Mouse (Mus musculus) bone marrow, adult 2 months (tissue): ENCODE measurements around the gene Mrgprd. TPM values are rescaled to one million over a fixed set of nuclear protein-coding genes. Genes with fewer than 3 reads are reported as not detected.

Experiments
- H3K27ac ChIP-seq: fragments of 200-500 bp; 2 replicates; pipeline ENCODE4 v1.5.1; 2012; ENCODE audit warnings: low read depth, mild to moderate bottlenecking, control low read depth, inconsistent platforms, low read length; ENCODE audit not compliant: control insufficient read depth, poor library complexity, insufficient read depth
- H3K4me1 ChIP-seq: fragments of 200-500 bp; 2 replicates; pipeline ENCODE4 v1.6.1; 2011; ENCODE audit warnings: low read length; ENCODE audit not compliant: control insufficient read depth, insufficient read depth
- H3K4me3 ChIP-seq: fragments of 200-500 bp; replicated peaks from 2 replicates; pipeline ENCODE3; 2011; ENCODE audit warnings: mild to moderate bottlenecking, low read depth, low read length, control low read depth; ENCODE audit not compliant: control insufficient read depth
- CTCF ChIP-seq: fragments of 200-500 bp; IDR thresholded peaks from 2 replicates; pipeline ENCODE4 v1.5.1; 2011; ENCODE audit warnings: low read length, control low read depth; ENCODE audit not compliant: control insufficient read depth, insufficient read depth
- POLR2A ChIP-seq: fragments of 200-500 bp; IDR thresholded peaks from 2 replicates; pipeline ENCODE4 v1.6.1; 2011; ENCODE audit warnings: low read depth, mild to moderate bottlenecking, control low read depth, low read length, borderline replicate concordance; ENCODE audit not compliant: control insufficient read depth
- WGBS: fragments of 180-500 bp; shearing (Covaris S2); methylation state at CpG from one replicate; pipeline ENCODE4 v1.1.7; 2018; 5-methylcytosine and 5-hydroxymethylcytosine counted together
- polyA plus RNA-seq: library from polyadenylated mRNA; stranded (reverse); fragments of >200 nt; gene quantifications from 2 replicates; pipeline ENCODE4 v1.2.4, GENCODE M21; 2011; ENCODE audit warnings: low replicate concordance; ENCODE audit not compliant: missing spikeins, insufficient read depth, insufficient read length

The Mrgprd gene
- polyA plus RNA-seq, 1 experiment, result not detected

GRCm38 (mm10) chr7:145340248-145340904, 25.7 kb downstream of the Mrgprd start:
- H3K4me3 ChIP-seq, result no peak overlapping the region
- no peak overlapping the region for H3K27ac ChIP-seq
- no peak for TF ChIP-seq POLR2A
- no peak for TF ChIP-seq CTCF
- no peaks in the 10 kb centered on the region for H3K4me1 ChIP-seq
- 90% methylated on average over 5 of the region's 5 CpGs for WGBS

Other genes starting within 250 kb of the Mrgprd start
- 1.9 and 2.3 TPM in 2 replicates for gene 1810010D01Rik, start 106.7 kb upstream of the Mrgprd start, polyA plus RNA-seq
- gene Tpcn2, start 30.8 kb upstream of the Mrgprd start, polyA plus RNA-seq, result 6.9 and 34.7 TPM in 2 replicates
- gene Mrgprf, start 14.0 kb upstream of the Mrgprd start, polyA plus RNA-seq, result not detected in 2 replicates